Mouse (Mus musculus) cerebellum, adult 2 months (tissue): ENCODE data around the gene Itsn2.

Source experiments
- CTCF ChIP-seq: fragments of 200-500 bp; IDR thresholded peaks from 2 replicates; pipeline ENCODE4 v1.5.1; 2011; ENCODE audit warnings: low read depth, mild to moderate bottlenecking, control low read depth, low read length, moderate library complexity, borderline replicate concordance; ENCODE audit not compliant: insufficient read depth
- POLR2A ChIP-seq: fragments of 200-500 bp; IDR thresholded peaks from 2 replicates; pipeline ENCODE4 v1.6.1; 2011; ENCODE audit warnings: low read length, control low read depth, borderline replicate concordance; ENCODE audit not compliant: insufficient read depth

DNA sequence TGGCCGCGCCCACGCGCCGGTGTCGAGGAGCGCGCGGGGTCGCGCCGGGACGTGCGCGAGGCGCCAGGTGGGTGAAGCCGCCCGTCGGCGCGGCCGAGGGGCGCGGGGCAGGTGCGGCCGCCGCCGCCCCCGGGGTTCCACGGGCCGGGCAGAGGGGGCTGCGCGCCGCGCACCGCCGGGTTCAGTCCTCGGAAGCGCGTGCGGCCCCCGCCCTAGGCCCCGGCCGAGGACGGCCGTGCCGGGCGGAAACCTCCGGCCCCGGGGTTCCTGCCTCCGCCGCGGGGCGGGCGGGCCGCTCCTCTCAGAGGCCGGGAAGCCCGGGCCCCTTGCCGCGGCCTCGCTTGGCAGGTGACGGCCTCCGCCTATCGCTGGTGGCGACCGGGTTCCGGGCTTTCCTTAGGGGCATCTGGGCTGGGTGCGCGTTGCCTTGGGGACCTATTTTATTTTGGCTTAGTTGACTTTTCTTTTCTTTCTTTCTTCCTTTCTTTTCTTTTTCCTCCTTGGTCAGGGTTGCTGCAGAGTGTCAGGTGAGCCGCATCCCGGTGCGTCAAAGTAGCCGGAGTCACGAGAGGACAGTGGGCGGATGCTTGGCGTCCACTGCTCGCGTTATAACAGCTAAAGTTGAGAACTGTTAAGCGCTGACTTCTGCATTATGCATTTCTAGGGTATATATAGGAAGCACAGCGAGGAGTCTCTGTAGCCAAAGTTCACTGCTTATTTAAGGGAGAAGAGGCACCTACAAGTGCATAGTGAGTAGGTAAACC is 910 bp downstream of the Itsn2 start:
- TF ChIP-seq CTCF (no peak), POLR2A (no peak)
